Mouse (Mus musculus) forebrain, embryonic 12.5 days (tissue): ENCODE measurements around the gene Spem2. TPM values are rescaled to one million over a fixed set of nuclear protein-coding genes. Genes with fewer than 3 reads are reported as not detected.

Source experiments
- ATAC-seq: fragments of 200-750 bp; cut with Nextera tagmentation; 2 replicates; pipeline ENCODE4 v1.8.0; 2017; ENCODE audit warnings: moderate TSS enrichment; ENCODE audit not compliant: low FRiP score
- H3K27ac ChIP-seq: fragments of 300-500 bp; sonication (generic); 2 replicates; pipeline ENCODE4 v1.5.1; 2016; ENCODE audit warnings: mild to moderate bottlenecking
- H3K27me3 ChIP-seq: fragments of 300-500 bp; sonication (generic); 2 replicates; pipeline ENCODE4 v1.6.1; 2016; ENCODE audit warnings: mild to moderate bottlenecking
- H3K36me3 ChIP-seq: fragments of 300-500 bp; sonication (generic); replicated peaks from 2 replicates; pipeline ENCODE4 v1.6.1; 2016; ENCODE audit warnings: mild to moderate bottlenecking
- H3K4me1 ChIP-seq: fragments of 300-500 bp; sonication (generic); 2 replicates; pipeline ENCODE4 v1.6.1; 2016
- H3K4me2 ChIP-seq: fragments of 300-500 bp; sonication (generic); 2 replicates; pipeline ENCODE4 v1.6.1; 2016; ENCODE audit warnings: mild to moderate bottlenecking, moderate library complexity
- H3K4me3 ChIP-seq: fragments of 300-500 bp; sonication (generic); replicated peaks from 2 replicates; pipeline ENCODE4 v1.5.1; 2016; ENCODE audit warnings: mild to moderate bottlenecking
- H3K9ac ChIP-seq: fragments of 300-500 bp; sonication (generic); 2 replicates; pipeline ENCODE4 v1.6.1; 2016; ENCODE audit warnings: mild to moderate bottlenecking
- H3K9me3 ChIP-seq: fragments of 300-500 bp; sonication (generic); 2 replicates; pipeline ENCODE4 v1.6.1; 2016
- WGBS: fragments of 180-500 bp; shearing (Covaris S2); methylation state at CpG from one replicate; pipeline ENCODE4 v1.1.7; 2016; 5-methylcytosine and 5-hydroxymethylcytosine counted together
- polyA plus RNA-seq: library from polyadenylated mRNA; unstranded; fragments of >200 nt; fragmentation: Nextera tagmentation; extraction: Ambion mirVana; gene quantifications from 2 replicates; pipeline ENCODE4 v1.2.1, GENCODE M21; 2016

Gene Spem2
- polyA plus RNA-seq, 1 experiment from 2014 or later: not detected

GRCm38 (mm10) chr11:69766872-69767624, 51.2 kb downstream of the Spem2 start:
- peaks cover 23% of the 10 kb centered on the region for H3K4me1 ChIP-seq
- 0 out of 2 replicates have a peak, but pooled peaks cover 4% of the 10 kb centered on the region for H3K27me3 ChIP-seq
- 0 out of 2 replicates have a peak overlapping the region, but pooled peaks have one; percentile 25 for H3K27ac ChIP-seq
- peak overlapping the region; percentile 83 for H3K4me3 ChIP-seq
- no peaks in the 10 kb centered on the region for H3K36me3 ChIP-seq
- H3K9ac ChIP-seq: peak overlapping the region; percentile 88; the same call in 1 of the 2 replicates
- peak overlapping the region; percentile 78 for H3K4me2 ChIP-seq
- 64% methylated on average over 13 of the region's 13 CpGs for WGBS
- no peaks in the 10 kb centered on the region for H3K9me3 ChIP-seq
- ATAC-seq: no peak

Other genes with a start within 250 kb of the Spem2 start
- 33.0 and 36.0 TPM in 2 replicates for gene Wrap53, start 238.2 kb downstream of the Spem2 start, polyA plus RNA-seq
- 120 and 124 TPM in 2 replicates for gene Trp53, start 238.1 kb downstream of the Spem2 start, polyA plus RNA-seq
- gene Atp1b2, start 212.5 kb downstream of the Spem2 start, polyA plus RNA-seq: 11.9 and 12.6 TPM in 2 replicates
- gene Shbg, start 200.6 kb downstream of the Spem2 start, polyA plus RNA-seq: not detected in 2 replicates
- 15.8 and 21.5 TPM in 2 replicates for gene Sat2, start 196.4 kb downstream of the Spem2 start, polyA plus RNA-seq
- 46.0 and 48.9 TPM in 2 replicates for gene Fxr2, start 185.5 kb downstream of the Spem2 start, polyA plus RNA-seq
- not detected in 2 replicates for gene Sox15, start 163.2 kb downstream of the Spem2 start, polyA plus RNA-seq
- 74.7 and 80.9 TPM in 2 replicates for gene Mpdu1, start 155.8 kb downstream of the Spem2 start, polyA plus RNA-seq
- gene Cd68, start 152.3 kb downstream of the Spem2 start, polyA plus RNA-seq: 5.5 TPM in 2 replicates
- 694 and 751 TPM in 2 replicates for gene Eif4a1, start 146.0 kb downstream of the Spem2 start, polyA plus RNA-seq
- 106 and 119 TPM in 2 replicates for gene Senp3, start 136.4 kb downstream of the Spem2 start, polyA plus RNA-seq
- 0.26 TPM in 1 of 2 replicates, not detected in the other for gene Tnfsf13, start 132.7 kb downstream of the Spem2 start, polyA plus RNA-seq
- 1.3 and 1.6 TPM in 2 replicates for gene Tnfsf12, start 122.6 kb downstream of the Spem2 start, polyA plus RNA-seq
- 0.51 and 0.84 TPM in 2 replicates for gene Tnfsfm13, start 122.4 kb downstream of the Spem2 start, polyA plus RNA-seq
- gene Polr2a, start 59.8 kb downstream of the Spem2 start, polyA plus RNA-seq: 31.3 and 35.4 TPM in 2 replicates
- 0.13 and 0.33 TPM in 2 replicates for gene Slc35g3, start 56.5 kb downstream of the Spem2 start, polyA plus RNA-seq
- gene Zbtb4, start 52.6 kb downstream of the Spem2 start, polyA plus RNA-seq: 1.3 and 1.5 TPM in 2 replicates
- gene Chrnb1, start 22.5 kb downstream of the Spem2 start, polyA plus RNA-seq: 1.2 and 1.8 TPM in 2 replicates
- 2.6 and 3.2 TPM in 2 replicates for gene Fgf11, start 16.6 kb downstream of the Spem2 start, polyA plus RNA-seq
- gene Tmem102, start 12.8 kb downstream of the Spem2 start, polyA plus RNA-seq: 0.76 and 1.3 TPM in 2 replicates
- not detected in 2 replicates for gene Gm39566, start 3.2 kb downstream of the Spem2 start, polyA plus RNA-seq
- 0.24 and 0.26 TPM in 2 replicates for gene Spem1, start 3.7 kb upstream of the Spem2 start, polyA plus RNA-seq
- 13.3 and 14.0 TPM in 2 replicates for gene Nlgn2, start 19.3 kb upstream of the Spem2 start, polyA plus RNA-seq
- gene Tmem256, start 20.0 kb upstream of the Spem2 start, polyA plus RNA-seq: 285 and 294 TPM in 2 replicates
- gene Plscr3, start 27.9 kb upstream of the Spem2 start, polyA plus RNA-seq: 55.1 and 56.3 TPM in 2 replicates
- 0.14 and 0.60 TPM in 2 replicates for gene Tnk1, start 40.3 kb upstream of the Spem2 start, polyA plus RNA-seq
- not detected in 2 replicates for gene Tmem95, start 59.6 kb upstream of the Spem2 start, polyA plus RNA-seq
- gene Kctd11, start 62.9 kb upstream of the Spem2 start, polyA plus RNA-seq: 1.7 and 2.5 TPM in 2 replicates
- gene Acap1, start 77.1 kb upstream of the Spem2 start, polyA plus RNA-seq: 0.47 and 0.83 TPM in 2 replicates
- 22.4 TPM in 2 replicates for gene 2810408A11Rik, start 82.5 kb upstream of the Spem2 start, polyA plus RNA-seq
- 18.9 and 19.3 TPM in 2 replicates for gene Neurl4, start 82.6 kb upstream of the Spem2 start, polyA plus RNA-seq
- gene Gps2, start 95.4 kb upstream of the Spem2 start, polyA plus RNA-seq: 95.8 and 99.1 TPM in 2 replicates
- 1,678 TPM in 2 replicates for gene Eif5a, start 103.5 kb upstream of the Spem2 start, polyA plus RNA-seq
- 7.4 and 8.9 TPM in 2 replicates for gene Ybx2, start 117.3 kb upstream of the Spem2 start, polyA plus RNA-seq
- 13.3 and 15.3 TPM in 2 replicates for gene Slc2a4, start 129.7 kb upstream of the Spem2 start, polyA plus RNA-seq
- gene Cldn7, start 146.3 kb upstream of the Spem2 start, polyA plus RNA-seq: 5.7 and 7.0 TPM in 2 replicates
- gene Ctdnep1, start 162.7 kb upstream of the Spem2 start, polyA plus RNA-seq: 19.9 and 20.7 TPM in 2 replicates
- gene Elp5, start 164.1 kb upstream of the Spem2 start, polyA plus RNA-seq: 129 and 141 TPM in 2 replicates
- 527 and 539 TPM in 2 replicates for gene Gabarap, start 172.7 kb upstream of the Spem2 start, polyA plus RNA-seq
- 91.3 and 99.1 TPM in 2 replicates for gene Phf23, start 177.3 kb upstream of the Spem2 start, polyA plus RNA-seq
- 45.2 and 46.6 TPM in 2 replicates for gene Dvl2, start 182.1 kb upstream of the Spem2 start, polyA plus RNA-seq
- gene Acadvl, start 196.9 kb upstream of the Spem2 start, polyA plus RNA-seq: 43.5 and 48.4 TPM in 2 replicates
- 20.3 and 24.9 TPM in 2 replicates for gene Dlg4, start 198.5 kb upstream of the Spem2 start, polyA plus RNA-seq
- 0.63 and 0.75 TPM in 2 replicates for gene Asgr1, start 235.6 kb upstream of the Spem2 start, polyA plus RNA-seq